Mouse (Mus musculus): Measurements from ENCODE around the gene Rapgef1.

- TF ChIP-seq CTCF (IDR thresholded peaks at IDR 0.05; ENCODE audit: extremely low read depth, insufficient read depth, low read length) (no peak), POLR2A (IDR thresholded peaks at IDR 0.05; ENCODE audit: extremely low read depth, insufficient read depth, low read length) (no peak)
These were observed 132.0 kb downstream of the Rapgef1 start, which contains the start of gene Gm13420 for GRCm38 (mm10) chr2:29751497-29751896.

All from cortical plate, adult 2 months (tissue).